Mouse (Mus musculus) urinary bladder, postnatal 14 days (tissue): ENCODE data around the gene Cybrd1.

ENCODE experiments used
- DNase-seq: peaks from one replicate; pipeline ENCODE4 v3.0.0; 2021; ENCODE audit warnings: low spot score

The Cybrd1 gene

GRCm38 (mm10) chr2:71173031-71173430, 55.3 kb downstream of the Cybrd1 start:
- no peak for DNase-seq

GRCm38 (mm10) chr2:71176329-71177249, 58.9 kb downstream of the Cybrd1 start:
- no peak for DNase-seq

- DNase-seq, result no peak
These were observed 59.5 kb downstream of the Cybrd1 start for GRCm38 (mm10) chr2:71177250-71177615.

- DNase-seq, result no peak
These were observed 60.0 kb downstream of the Cybrd1 start for GRCm38 (mm10) chr2:71177760-71178159.

GRCm38 (mm10) chr2:71179716-71180115, 62.0 kb downstream of the Cybrd1 start:
- DNase-seq, result no peak

GRCm38 (mm10) chr2:71180566-71181217, 63.0 kb downstream of the Cybrd1 start:
- no peak for DNase-seq

- DNase-seq, result no peak
These were observed 70.2 kb downstream of the Cybrd1 start for GRCm38 (mm10) chr2:71187950-71188349.

- no peak for DNase-seq
These were observed 71.1 kb downstream of the Cybrd1 start for GRCm38 (mm10) chr2:71188861-71189260.

GRCm38 (mm10) chr2:71191391-71192194, 73.9 kb downstream of the Cybrd1 start:
- DNase-seq, result no peak

GRCm38 (mm10) chr2:71192195-71192807, 74.6 kb downstream of the Cybrd1 start:
- no peak for DNase-seq
